Mouse (Mus musculus): ENCODE data around the gene Cldn7.
"Not testable (repeated sequence)": the region's sequence is repeated elsewhere in the genome, so short reads cannot be mapped to it uniquely, and the experiment has no call there.

Gene Cldn7

DNA sequence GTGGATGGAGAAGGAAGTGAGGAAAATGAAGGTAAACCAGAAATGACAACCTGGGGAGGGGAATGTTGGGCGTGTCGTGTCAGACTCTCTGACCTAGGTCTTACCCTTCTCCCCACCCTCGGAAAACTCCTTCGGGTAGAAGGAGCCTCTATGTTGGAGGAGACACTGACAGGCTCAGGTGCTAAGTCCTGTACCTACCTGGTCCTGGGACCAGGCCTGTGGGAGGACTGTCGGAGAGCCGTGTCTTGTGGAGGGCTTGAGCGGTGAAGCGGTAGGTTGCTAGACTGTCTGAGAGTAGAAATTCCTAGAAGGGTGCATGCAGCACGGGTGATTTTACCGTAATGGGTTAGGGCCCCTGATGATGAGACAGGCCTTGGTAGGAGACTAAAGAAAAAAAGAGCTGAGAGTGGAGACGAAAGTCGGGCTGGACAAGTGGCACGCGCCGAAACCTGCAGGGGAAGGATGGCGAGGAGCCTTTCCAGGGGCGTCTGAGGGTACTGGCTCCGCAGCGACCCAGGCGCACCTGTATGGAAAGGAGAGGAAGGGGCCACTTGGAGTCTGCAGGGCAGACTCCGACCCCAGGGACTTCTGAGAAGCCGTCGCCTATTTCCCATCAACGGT is at the start of gene Cldn7:
Cldn7 (plus strand) TSS at position 130 of the 621 bp plus-strand sequence.
- DNase-seq = no peak

GRCm38 (mm10) chr11:69914917-69915430 is 49.6 kb upstream of the Cldn7 start:
- no peak for DNase-seq

- DNase-seq = no peak
Observed at GRCm38 (mm10) chr11:69915667-69916627, 48.6 kb upstream of the Cldn7 start.

GRCm38 (mm10) chr11:69916652-69917378 is 47.8 kb upstream of the Cldn7 start:
- not testable (repeated sequence) for DNase-seq

DNA sequence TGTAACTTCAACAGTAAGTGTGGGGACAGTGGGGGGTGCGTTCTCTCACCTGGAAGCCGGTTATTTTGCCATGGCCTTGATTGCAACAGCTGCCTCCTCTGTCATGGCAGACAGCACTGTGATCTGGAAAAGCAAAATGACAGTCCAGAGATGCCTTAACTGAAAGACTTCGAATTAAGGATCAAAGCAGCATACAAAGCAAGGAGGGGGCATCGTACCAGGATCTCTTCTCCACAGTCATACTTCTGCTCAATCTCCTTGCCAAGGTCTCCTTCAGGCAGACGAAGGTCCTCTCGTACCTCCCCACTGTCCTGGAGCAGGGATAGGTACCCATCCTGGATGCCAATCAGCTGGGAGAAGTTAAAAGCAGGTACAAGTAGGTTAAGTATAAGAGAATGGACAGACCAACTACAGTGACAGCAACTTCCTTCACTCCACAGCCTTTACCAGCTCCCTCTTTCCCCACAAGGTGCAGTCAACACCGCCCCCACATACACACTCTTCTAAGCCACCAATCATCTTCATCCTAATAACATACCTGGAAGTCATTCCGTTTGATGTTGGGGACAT is 47.1 kb upstream of the Cldn7 start:
- DNase-seq = no peak

GRCm38 (mm10) chr11:69918118-69918517 is 46.5 kb upstream of the Cldn7 start:
- DNase-seq = no peak

- DNase-seq = no peak
Observed at GRCm38 (mm10) chr11:69919053-69919452, 45.5 kb upstream of the Cldn7 start.

- DNase-seq = peak; percentile 64
Observed at GRCm38 (mm10) chr11:69919661-69920265, 44.8 kb upstream of the Cldn7 start.

DNA sequence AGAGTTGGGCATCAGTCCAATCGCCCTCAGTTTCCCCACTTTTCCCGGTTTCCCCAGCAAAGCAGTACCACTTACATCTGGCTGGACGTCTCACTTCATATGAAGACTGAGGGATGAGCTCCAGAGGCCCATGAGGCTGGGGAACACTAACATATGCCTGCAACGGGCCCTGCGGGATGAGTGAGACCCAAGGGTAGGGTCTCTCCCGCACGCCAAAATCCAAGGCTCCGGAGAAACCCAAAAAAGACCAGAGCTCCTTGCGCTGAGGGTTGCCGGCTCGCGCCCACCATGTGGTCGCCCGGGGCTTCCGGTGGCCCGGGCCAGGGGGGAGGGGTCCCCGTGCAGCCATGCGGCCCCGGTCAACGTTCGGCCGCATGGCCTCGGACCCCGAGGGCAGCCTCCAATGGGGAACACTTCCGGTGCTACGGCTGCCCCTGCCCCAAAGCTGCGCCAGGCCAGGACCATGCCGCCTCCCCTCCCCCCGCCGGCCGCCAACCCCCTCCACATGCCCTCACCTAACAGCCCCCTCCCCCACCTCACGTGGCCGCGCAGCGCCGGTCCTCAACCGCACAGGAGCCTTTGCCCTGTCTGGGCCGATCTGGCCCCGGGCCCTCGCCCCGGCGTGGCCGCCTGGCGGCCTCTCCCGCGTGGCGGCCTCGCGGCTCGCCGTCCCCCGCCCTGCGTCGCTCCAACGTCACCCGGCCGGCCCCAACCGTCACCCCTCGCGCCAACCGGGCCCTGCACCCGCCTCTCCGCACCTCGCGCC is 44.1 kb upstream of the Cldn7 start:
- DNase-seq = peak; percentile 49

- DNase-seq = peak; percentile 100
Observed at GRCm38 (mm10) chr11:69921114-69922011, 43.2 kb upstream of the Cldn7 start, which contains the start of gene Eif5a. Eif5a (minus strand) TSS chr11:69921958.

DNA sequence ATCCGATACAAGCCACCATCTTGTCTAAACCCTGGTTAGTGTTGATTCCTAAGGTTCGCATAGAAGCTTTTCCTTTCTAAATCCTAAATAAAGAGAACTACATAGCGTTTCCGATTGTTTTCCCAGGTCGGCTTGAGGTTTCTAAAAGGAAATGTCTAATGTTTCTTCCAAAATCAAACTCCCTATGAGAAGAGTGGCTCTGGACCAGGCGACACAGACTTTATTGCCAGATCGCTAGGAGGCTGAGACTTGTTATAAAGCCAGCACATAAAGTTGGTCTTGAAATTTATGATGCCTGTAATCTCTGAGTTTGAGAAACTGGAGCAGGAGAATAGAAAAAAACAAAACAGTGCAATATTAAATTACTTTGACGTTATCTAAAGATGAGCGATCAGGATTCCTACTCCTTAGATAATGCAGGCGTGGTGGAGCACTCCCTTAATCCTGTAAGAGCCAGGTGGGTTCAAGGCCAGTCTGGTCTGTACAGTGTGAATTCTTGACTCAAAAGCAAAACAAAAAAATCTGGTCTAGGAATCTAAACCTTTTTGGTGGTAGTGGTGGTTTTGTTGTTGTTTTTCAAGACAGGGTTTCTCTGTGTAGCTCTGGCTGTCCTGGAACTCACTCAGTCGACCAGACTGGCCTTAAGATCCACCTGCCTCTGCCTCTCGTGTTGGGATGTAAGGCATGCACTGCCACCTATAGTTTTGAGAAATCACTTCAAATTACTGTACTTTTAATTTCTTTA is 42.4 kb upstream of the Cldn7 start:
- DNase-seq = no peak

GRCm38 (mm10) chr11:69922796-69923195 is 41.8 kb upstream of the Cldn7 start:
- no peak for DNase-seq

- DNase-seq = no peak
Observed at GRCm38 (mm10) chr11:69927501-69927900, 37.1 kb upstream of the Cldn7 start.

- no peak for DNase-seq
Observed at GRCm38 (mm10) chr11:69929712-69930111, 34.9 kb upstream of the Cldn7 start.

- DNase-seq = not testable (repeated sequence)
Observed at GRCm38 (mm10) chr11:69930176-69930575, 34.4 kb upstream of the Cldn7 start.

DNA sequence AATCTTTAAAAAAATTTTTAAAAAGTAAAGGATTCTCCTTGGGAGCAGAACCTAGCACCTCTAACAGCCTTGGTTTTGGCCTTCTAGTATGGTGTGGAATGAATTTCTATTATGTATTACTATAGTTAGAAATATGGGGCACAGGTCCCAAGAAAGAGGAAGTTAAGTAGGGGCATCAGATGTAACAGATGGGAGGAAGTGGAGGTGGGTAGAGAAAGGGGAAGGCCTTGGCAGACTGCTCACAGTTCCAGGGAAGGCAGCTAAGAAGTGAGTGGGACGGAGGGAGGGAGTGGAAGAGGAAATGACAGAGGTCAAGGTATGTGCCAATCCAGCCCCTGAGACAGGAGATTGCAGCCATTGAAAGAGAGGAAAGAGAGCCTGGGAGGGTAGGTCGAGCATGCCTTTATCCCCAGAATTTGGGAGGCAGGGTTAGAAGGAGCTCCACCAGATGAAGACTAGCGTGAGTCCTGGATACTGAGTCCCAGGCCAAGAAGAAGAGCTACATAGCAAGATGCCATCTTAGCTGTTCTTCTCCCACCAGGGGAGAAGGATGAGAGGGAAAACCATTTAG is 33.5 kb upstream of the Cldn7 start:
- no peak for DNase-seq

- DNase-seq = no peak
Observed at GRCm38 (mm10) chr11:69931769-69932168, 32.8 kb upstream of the Cldn7 start.

- no peak for DNase-seq
Observed at GRCm38 (mm10) chr11:69932254-69932653, 32.3 kb upstream of the Cldn7 start.

GRCm38 (mm10) chr11:69933066-69933465 is 31.5 kb upstream of the Cldn7 start:
- no peak for DNase-seq

All from layer of hippocampus, adult 9-11 months (tissue).